Mouse (Mus musculus): ENCODE measurements at regions not wholly inside any gene's neighbourhood (a gene's known extent, or its start where the extent isn't known, plus 50 kb on each side); places are given as distances from the start of the nearest gene placed in this dataset.

DNA sequence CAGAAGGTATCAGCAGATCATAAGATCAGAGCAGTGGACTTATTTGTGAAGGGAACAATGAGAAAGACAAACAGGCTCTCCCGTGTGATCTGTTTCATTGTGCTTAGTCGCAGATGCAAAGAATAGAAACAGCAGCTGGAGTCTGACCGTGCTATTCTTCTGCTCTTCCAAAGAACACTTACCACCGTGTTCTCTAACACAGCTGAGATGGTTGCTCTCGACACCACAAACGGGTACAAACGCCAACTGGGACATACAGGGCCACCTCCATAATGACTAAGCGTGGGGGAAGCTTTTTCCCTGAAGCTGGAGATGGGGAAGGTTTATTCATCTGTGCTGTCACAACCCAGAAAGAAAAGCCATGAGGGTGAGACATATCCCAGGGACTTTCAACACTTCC is 84.8 kb upstream of the Fam189a1 start:
- TF ChIP-seq POLR2A (IDR thresholded peaks at IDR 0.05; ENCODE audit: insufficient read depth, low read length): no peak
- no peak for TF ChIP-seq CTCF (IDR thresholded peaks at IDR 0.05; ENCODE audit: low read depth, low read length)
